Mouse (Mus musculus): ENCODE data around the gene Lpcat2. TPM values are rescaled to one million over a fixed set of nuclear protein-coding genes. Genes with fewer than 3 reads are reported as not detected.

Lpcat2 gene
- total and polyA plus RNA-seq, 3 experiments = 0.16 TPM; not detected in 2

DNA sequence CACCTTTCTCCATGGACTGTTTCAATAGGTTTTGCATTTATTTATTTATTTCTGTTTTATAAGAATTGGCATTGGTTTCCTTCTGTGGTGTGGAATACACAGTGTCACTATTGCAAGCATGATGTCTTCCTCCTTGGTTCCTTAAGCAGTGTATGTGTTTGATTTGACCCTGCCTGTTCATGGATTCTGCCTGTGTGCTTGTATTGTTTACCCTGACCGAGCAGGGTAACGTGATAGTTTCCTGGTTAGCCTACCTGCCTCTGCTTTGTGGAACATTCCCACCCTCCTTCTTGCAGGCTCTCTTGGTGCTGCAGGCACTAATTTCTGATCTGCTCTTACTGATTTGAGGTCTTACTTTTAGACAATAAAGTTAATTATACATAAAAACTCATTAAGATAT is 38.7 kb downstream of the Lpcat2 start:
- no peaks in the 10 kb centered on the region for H3K36me3 ChIP-seq (replicated peaks)
- no peaks in the 10 kb centered on the region for H3K4me1 ChIP-seq (ENCODE audit: insufficient read depth, low read depth, low read length)
- TF ChIP-seq TAL1 (conservative IDR thresholded peaks at IDR 0.05; ENCODE audit: low read depth, low read length) (no peak), POLR2AphosphoS5 (IDR thresholded peaks at IDR 0.05; ENCODE audit: insufficient replicate concordance, low read depth, low read length) (no peak), GATA2 (IDR thresholded peaks at IDR 0.05; ENCODE audit: borderline replicate concordance, low read depth, low read length) (no peak), CTCF (IDR thresholded peaks at IDR 0.05; ENCODE audit: low read depth, low read length) (no peak), GATA1 (IDR thresholded peaks at IDR 0.05; ENCODE audit: borderline replicate concordance, low read length) (no peak)
- no peak for ATAC-seq (ENCODE audit: extremely low read depth, insufficient number of reproducible peaks, low FRiP score, poor library complexity, severe bottlenecking)
- peaks cover 23% of the 10 kb centered on the region for H3K9me3 ChIP-seq (replicated peaks)
- DNase-seq (ENCODE audit: low spot score) = no peak
- no peaks in the 10 kb centered on the region for H3K27me3 ChIP-seq (ENCODE audit: insufficient read depth, low read length)
- H3K4me3 ChIP-seq (ENCODE audit: low read depth, low read length) = no peak overlapping the region

DNA sequence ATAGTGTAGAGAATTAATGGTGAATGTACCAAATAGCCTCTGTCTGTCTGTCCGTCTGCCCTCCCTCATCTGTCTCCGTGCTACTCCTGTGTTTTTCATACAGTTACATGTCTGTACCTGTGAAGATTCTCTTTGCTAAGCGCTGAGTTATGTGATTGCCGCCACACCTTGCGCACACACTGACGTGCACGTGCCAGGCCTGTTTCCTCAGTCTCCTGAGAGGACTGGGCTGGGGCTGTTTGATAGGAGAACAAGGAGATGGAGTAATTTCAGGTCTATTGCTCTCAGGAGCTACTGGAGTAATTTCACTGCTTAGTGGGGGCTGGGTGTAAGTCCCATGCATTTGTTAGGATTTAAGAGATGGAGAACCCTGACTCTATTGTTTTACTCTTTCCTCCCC is 39.9 kb downstream of the Lpcat2 start:
- ATAC-seq (ENCODE audit: extremely low read depth, insufficient number of reproducible peaks, low FRiP score, poor library complexity, severe bottlenecking) = no peak
- Histone ChIP-seq H3K36me3 (replicated peaks) (no peaks in the 10 kb centered on the region), H3K4me3 (ENCODE audit: low read depth, low read length) (no peak overlapping the region), H3K27me3 (ENCODE audit: insufficient read depth, low read length) (no peaks in the 10 kb centered on the region), H3K4me1 (ENCODE audit: insufficient read depth, low read depth, low read length) (no peaks in the 10 kb centered on the region), H3K9me3 (replicated peaks) (peaks cover 23% of the 10 kb centered on the region)
- TF ChIP-seq POLR2AphosphoS5 (IDR thresholded peaks at IDR 0.05; ENCODE audit: insufficient replicate concordance, low read depth, low read length) (no peak), CTCF (IDR thresholded peaks at IDR 0.05; ENCODE audit: low read depth, low read length) (no peak), GATA1 (IDR thresholded peaks at IDR 0.05; ENCODE audit: borderline replicate concordance, low read length) (no peak), TAL1 (conservative IDR thresholded peaks at IDR 0.05; ENCODE audit: low read depth, low read length) (no peak), GATA2 (IDR thresholded peaks at IDR 0.05; ENCODE audit: borderline replicate concordance, low read depth, low read length) (no peak)
- DNase-seq (ENCODE audit: low spot score) = no peak

DNA sequence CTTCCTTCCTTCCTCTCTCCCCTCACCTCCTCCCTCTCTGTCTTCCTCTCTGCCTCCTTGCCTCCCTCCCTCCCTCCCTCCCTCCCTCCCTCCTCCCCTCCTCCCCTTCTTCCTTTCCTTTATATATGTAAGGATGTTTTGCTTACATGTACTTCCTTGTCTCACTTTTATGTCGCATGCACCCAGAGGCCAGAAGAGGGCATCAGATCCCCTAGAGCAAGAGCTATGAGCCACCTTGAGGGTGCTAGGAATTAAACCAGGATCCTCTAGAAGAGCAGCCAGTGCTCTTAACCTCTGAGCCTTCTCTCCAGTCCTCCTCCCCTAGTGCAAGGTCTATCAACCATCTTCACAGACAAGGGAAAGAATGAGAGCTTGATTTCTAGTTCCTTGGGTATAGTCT is 40.9 kb downstream of the Lpcat2 start:
- Histone ChIP-seq H3K36me3 (replicated peaks) (no peaks in the 10 kb centered on the region), H3K4me1 (ENCODE audit: insufficient read depth, low read depth, low read length) (no peaks in the 10 kb centered on the region), H3K9me3 (replicated peaks) (peaks cover 23% of the 10 kb centered on the region), H3K27me3 (ENCODE audit: insufficient read depth, low read length) (no peaks in the 10 kb centered on the region), H3K4me3 (ENCODE audit: low read depth, low read length) (no peak overlapping the region)
- TF ChIP-seq CTCF (IDR thresholded peaks at IDR 0.05; ENCODE audit: low read depth, low read length) = no peak
- TF ChIP-seq POLR2AphosphoS5 (IDR thresholded peaks at IDR 0.05; ENCODE audit: insufficient replicate concordance, low read depth, low read length) = no peak
- no peak for TF ChIP-seq TAL1 (conservative IDR thresholded peaks at IDR 0.05; ENCODE audit: low read depth, low read length)
- no peak for TF ChIP-seq GATA1 (IDR thresholded peaks at IDR 0.05; ENCODE audit: borderline replicate concordance, low read length)
- TF ChIP-seq GATA2 (IDR thresholded peaks at IDR 0.05; ENCODE audit: borderline replicate concordance, low read depth, low read length) = no peak
- ATAC-seq (ENCODE audit: extremely low read depth, insufficient number of reproducible peaks, low FRiP score, poor library complexity, severe bottlenecking) (no peak), DNase-seq (ENCODE audit: low spot score) (no peak)

DNA sequence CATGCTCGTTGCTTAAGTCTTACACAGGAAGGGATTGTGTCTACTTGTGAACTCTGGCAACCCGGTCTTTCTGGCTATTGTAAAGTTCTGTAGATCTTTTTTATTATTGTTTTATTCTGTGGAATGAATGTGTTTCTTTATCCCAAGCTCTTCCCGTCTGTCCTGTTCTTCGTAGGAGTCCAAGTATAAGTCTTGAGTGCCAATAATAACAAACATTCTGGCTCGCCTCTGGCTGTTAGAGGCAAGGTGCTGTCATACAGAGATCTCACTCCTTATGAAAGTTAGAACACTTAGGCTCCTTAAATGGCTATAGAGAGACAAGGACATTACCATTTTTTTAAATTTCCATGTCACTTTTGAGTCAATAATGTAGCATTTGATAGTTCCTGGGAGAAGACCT is 41.5 kb downstream of the Lpcat2 start:
- no peaks in the 10 kb centered on the region for H3K4me1 ChIP-seq (ENCODE audit: insufficient read depth, low read depth, low read length)
- no peaks in the 10 kb centered on the region for H3K27me3 ChIP-seq (ENCODE audit: insufficient read depth, low read length)
- H3K9me3 ChIP-seq (replicated peaks) = peaks cover 28% of the 10 kb centered on the region
- DNase-seq (ENCODE audit: low spot score) = no peak
- no peak overlapping the region for H3K4me3 ChIP-seq (ENCODE audit: low read depth, low read length)
- TF ChIP-seq GATA1 (IDR thresholded peaks at IDR 0.05; ENCODE audit: borderline replicate concordance, low read length) = no peak
- TF ChIP-seq GATA2 (IDR thresholded peaks at IDR 0.05; ENCODE audit: borderline replicate concordance, low read depth, low read length) = no peak
- TF ChIP-seq TAL1 (conservative IDR thresholded peaks at IDR 0.05; ENCODE audit: low read depth, low read length) = no peak
- TF ChIP-seq CTCF (IDR thresholded peaks at IDR 0.05; ENCODE audit: low read depth, low read length) = no peak
- TF ChIP-seq POLR2AphosphoS5 (IDR thresholded peaks at IDR 0.05; ENCODE audit: insufficient replicate concordance, low read depth, low read length) = no peak
- ATAC-seq (ENCODE audit: extremely low read depth, insufficient number of reproducible peaks, low FRiP score, poor library complexity, severe bottlenecking) = no peak
- H3K36me3 ChIP-seq (replicated peaks) = no peaks in the 10 kb centered on the region

DNA sequence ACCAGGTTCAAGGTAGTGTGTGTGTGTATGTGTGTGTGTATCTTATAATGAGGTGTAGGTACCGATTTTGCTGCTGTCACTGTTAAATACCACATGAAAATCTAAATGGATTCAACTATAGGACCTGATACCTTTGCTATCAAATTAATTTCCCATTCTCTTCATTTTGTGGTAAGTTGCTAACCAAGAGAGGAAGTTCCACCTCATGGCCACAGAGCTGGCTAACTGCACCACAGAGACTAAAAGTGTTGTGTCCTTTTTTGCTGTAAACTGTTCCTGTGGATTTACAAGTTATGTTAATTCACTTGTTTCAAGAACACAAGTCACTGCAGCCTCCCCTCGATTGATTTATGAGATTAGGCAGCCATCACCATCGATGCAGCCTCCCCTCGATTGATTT is 42.7 kb downstream of the Lpcat2 start:
- TF ChIP-seq TAL1 (conservative IDR thresholded peaks at IDR 0.05; ENCODE audit: low read depth, low read length) = no peak
- Histone ChIP-seq H3K4me3 (ENCODE audit: low read depth, low read length) (no peak overlapping the region), H3K27me3 (ENCODE audit: insufficient read depth, low read length) (no peaks in the 10 kb centered on the region), H3K9me3 (replicated peaks) (peaks cover 34% of the 10 kb centered on the region), H3K36me3 (replicated peaks) (no peaks in the 10 kb centered on the region), H3K4me1 (ENCODE audit: insufficient read depth, low read depth, low read length) (no peaks in the 10 kb centered on the region)
- DNase-seq (ENCODE audit: low spot score) (no peak), ATAC-seq (ENCODE audit: extremely low read depth, insufficient number of reproducible peaks, low FRiP score, poor library complexity, severe bottlenecking) (no peak)

DNA sequence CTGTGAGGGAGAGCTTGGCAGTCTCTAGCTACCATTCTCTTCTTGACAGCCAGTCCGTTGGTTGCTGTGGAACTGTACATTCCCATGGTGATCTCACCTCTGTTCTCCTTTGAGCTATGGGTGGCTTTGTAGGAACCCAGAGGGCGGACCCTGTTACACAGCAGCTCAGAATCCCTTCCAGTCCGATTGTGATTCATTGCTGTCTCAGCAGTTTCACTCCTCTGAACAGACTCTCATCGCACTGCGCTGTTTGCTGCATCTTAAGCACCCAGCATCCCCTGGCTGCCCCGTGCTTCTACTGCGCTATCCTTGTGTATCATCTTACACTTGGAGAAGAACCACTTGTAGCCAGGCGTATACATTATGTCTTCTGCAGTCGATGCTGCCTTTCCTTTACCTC is 44.5 kb downstream of the Lpcat2 start:
- ATAC-seq (ENCODE audit: extremely low read depth, insufficient number of reproducible peaks, low FRiP score, poor library complexity, severe bottlenecking) = no peak
- H3K9me3 ChIP-seq (replicated peaks) = peaks cover 34% of the 10 kb centered on the region
- no peak for DNase-seq (ENCODE audit: low spot score)

DNA sequence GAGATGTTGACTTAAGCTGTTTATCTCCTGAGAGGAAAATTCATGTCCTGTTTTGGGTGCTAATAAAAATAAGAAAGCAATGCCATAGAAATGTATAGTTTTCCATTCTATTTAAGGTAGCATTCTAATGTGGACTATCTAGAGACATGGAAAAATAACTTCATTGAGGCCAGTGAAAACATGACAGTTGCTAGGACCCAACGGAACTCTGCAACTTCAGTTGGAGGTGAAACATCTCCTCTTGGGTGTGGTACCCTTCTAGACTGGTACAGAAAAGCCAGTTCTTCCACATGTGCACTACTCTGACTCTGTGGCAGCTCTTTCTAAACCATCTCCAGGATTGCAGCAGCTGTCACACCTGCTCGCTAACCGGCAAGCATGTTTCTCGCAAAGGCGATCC is 46.0 kb downstream of the Lpcat2 start, which contains the start of gene Capns2:
TSS of gene Capns2 (plus strand) at position 301 of the 400 bp plus-strand sequence.
- H3K36me3 ChIP-seq (replicated peaks) = no peaks in the 10 kb centered on the region
- ATAC-seq (ENCODE audit: extremely low read depth, insufficient number of reproducible peaks, low FRiP score, poor library complexity, severe bottlenecking) = no peak
- no peak for DNase-seq (ENCODE audit: low spot score)
- no peak within 1 kb of the TSS for H3K4me3 ChIP-seq (ENCODE audit: low read depth, low read length)
- H3K4me1 ChIP-seq (ENCODE audit: insufficient read depth, low read depth, low read length) = no peaks in the 10 kb centered on the region
- no peaks in the 10 kb centered on the region for H3K27me3 ChIP-seq (ENCODE audit: insufficient read depth, low read length)
- no peak for TF ChIP-seq CTCF (IDR thresholded peaks at IDR 0.05; ENCODE audit: low read depth, low read length)
- no peak for TF ChIP-seq GATA1 (IDR thresholded peaks at IDR 0.05; ENCODE audit: borderline replicate concordance, low read length)
- no peak for TF ChIP-seq POLR2AphosphoS5 (IDR thresholded peaks at IDR 0.05; ENCODE audit: insufficient replicate concordance, low read depth, low read length)
- TF ChIP-seq GATA2 (IDR thresholded peaks at IDR 0.05; ENCODE audit: borderline replicate concordance, low read depth, low read length) = no peak
- TF ChIP-seq TAL1 (conservative IDR thresholded peaks at IDR 0.05; ENCODE audit: low read depth, low read length) = no peak
- H3K9me3 ChIP-seq (replicated peaks) = peaks cover 30% of the 10 kb centered on the region

More for the DNA sequence above, 44.5 kb downstream of the Lpcat2 start:
- TF ChIP-seq POLR2AphosphoS5 (IDR thresholded peaks at IDR 0.05; ENCODE audit: insufficient replicate concordance, low read depth, low read length) = no peak
- no peak for TF ChIP-seq CTCF (IDR thresholded peaks at IDR 0.05; ENCODE audit: low read depth, low read length)
- TF ChIP-seq GATA1 (IDR thresholded peaks at IDR 0.05; ENCODE audit: borderline replicate concordance, low read length) = no peak
- no peak for TF ChIP-seq TAL1 (conservative IDR thresholded peaks at IDR 0.05; ENCODE audit: low read depth, low read length)
- TF ChIP-seq GATA2 (IDR thresholded peaks at IDR 0.05; ENCODE audit: borderline replicate concordance, low read depth, low read length) = no peak
- no peak overlapping the region for H3K4me3 ChIP-seq (ENCODE audit: low read depth, low read length)
- H3K4me1 ChIP-seq (ENCODE audit: insufficient read depth, low read depth, low read length) = no peaks in the 10 kb centered on the region
- H3K36me3 ChIP-seq (replicated peaks) = no peaks in the 10 kb centered on the region
- H3K27me3 ChIP-seq (ENCODE audit: insufficient read depth, low read length) = no peaks in the 10 kb centered on the region

Measured in G1E (cell line).